Mouse (Mus musculus) spleen, postnatal 14 days (tissue): ENCODE results near the gene Mslnl.

Experiments used
- DNase-seq, 2 experiments: peaks; one replicate each; pipeline ENCODE4 v3.0.0; 2021 to 2022; ENCODE audit warnings: low spot score in 2 of 2

Gene Mslnl

GRCm38 (mm10) chr17:25785281-25785745 lies 49.5 kb downstream of the Mslnl start, which contains the start of gene Haghl:
TSS of gene Haghl (minus strand) at chr17:25785673.
- peak; percentile 86 to 91 for DNase-seq

GRCm38 (mm10) chr17:25786280-25786679 lies 50.4 kb downstream of the Mslnl start, which contains the start of gene Ccdc78:
TSS of gene Ccdc78 (plus strand) at chr17:25786580.
- no peak for DNase-seq

GRCm38 (mm10) chr17:25786781-25787504 lies 51.1 kb downstream of the Mslnl start:
- no peak for DNase-seq

GRCm38 (mm10) chr17:25791320-25791842 lies 55.5 kb downstream of the Mslnl start:
- no peak for DNase-seq

- DNase-seq: peak; percentile 80 to 86
These were observed 56.1 kb downstream of the Mslnl start for GRCm38 (mm10) chr17:25791843-25792527.

- peak; percentile 51 to 64 for DNase-seq
These were observed 56.8 kb downstream of the Mslnl start, which contains the start of gene Fam173a for GRCm38 (mm10) chr17:25792615-25793014. TSS of gene Fam173a (minus strand) at chr17:25792901.

GRCm38 (mm10) chr17:25794197-25794596 lies 58.4 kb downstream of the Mslnl start:
- no peak for DNase-seq

GRCm38 (mm10) chr17:25794998-25795397 lies 59.2 kb downstream of the Mslnl start:
- DNase-seq: no peak

- no peak for DNase-seq
These were observed 59.8 kb downstream of the Mslnl start, which contains the start of gene AC134908.4 for GRCm38 (mm10) chr17:25795609-25796092. TSS of gene AC134908.4 (minus strand) at chr17:25795659.

- DNase-seq: no peak
These were observed 60.4 kb downstream of the Mslnl start for GRCm38 (mm10) chr17:25796211-25796771.

GRCm38 (mm10) chr17:25796951-25797369 lies 61.1 kb downstream of the Mslnl start, which contains the start of gene Metrn:
TSS of gene Metrn (minus strand) at chr17:25797136.
- DNase-seq: peak; percentile 75 to 83
